Mouse (Mus musculus) MEL (cell line): Measurements from ENCODE around the gene Zfp275.

ENCODE experiments used
- CTCF ChIP-seq, 3 experiments: IDR thresholded peaks in 2 of 3; conservative IDR thresholded peaks in 1 of 3; 2 replicates each; pipeline ENCODE4 v1.5.1; 2011 to 2012; ENCODE audit warnings: low read length in 3 of 3, low read depth in 2 of 3, mild to moderate bottlenecking in 2 of 3, improper control_type of control experiment in 1 of 3, inconsistent platforms in 1 of 3, mixed read lengths in 1 of 3, moderate library complexity in 1 of 3; ENCODE audit not compliant: control insufficient read depth in 1 of 3, insufficient read depth in 1 of 3, poor library complexity in 1 of 3, severe bottlenecking in 1 of 3
- E2F4 ChIP-seq: IDR thresholded peaks from 2 replicates; pipeline ENCODE4 v1.6.1; 2011; ENCODE audit warnings: low read depth, low read length, improper control_type of control experiment, borderline replicate concordance
- POLR2AphosphoS2 ChIP-seq: IDR thresholded peaks from 2 replicates; pipeline ENCODE4 v1.6.1; 2011; ENCODE audit warnings: low read length, improper control_type of control experiment
- USF1 ChIP-seq: IDR thresholded peaks from 2 replicates; pipeline ENCODE4 v1.6.1; 2014; ENCODE audit warnings: low read depth, mild to moderate bottlenecking, inconsistent platforms, low read length, improper control_type of control experiment, moderate library complexity
- ZNF384 ChIP-seq: IDR thresholded peaks from 2 replicates; pipeline ENCODE4 v1.6.1; 2012; ENCODE audit warnings: low read depth, mild to moderate bottlenecking, inconsistent platforms, low read length, improper control_type of control experiment

DNA sequence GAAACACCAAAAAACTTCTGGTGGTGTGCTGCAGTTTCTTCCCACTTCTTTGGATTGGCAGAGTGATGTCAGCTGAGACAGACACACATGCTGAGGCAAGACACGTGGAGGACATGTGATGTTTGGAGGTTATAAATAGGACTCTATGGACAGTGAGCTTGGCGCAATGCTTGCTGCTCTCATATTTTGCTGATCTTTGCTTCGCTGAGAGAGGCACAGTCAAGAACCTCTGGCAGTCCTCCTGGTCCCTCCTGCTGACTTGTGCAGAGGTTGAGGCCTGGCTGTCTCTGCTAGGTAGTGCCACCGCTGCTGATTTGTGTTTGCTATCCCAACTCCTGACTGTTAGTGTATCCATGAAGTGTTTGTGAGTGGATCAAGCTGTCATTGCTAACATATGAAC lies 49.1 kb downstream of the Zfp275 start:
- TF ChIP-seq CTCF (IDR thresholded peaks at IDR 0.05 in 2 of 3, conservative IDR thresholded peaks at IDR 0.05 in 1 of 3; ENCODE audit: control insufficient read depth in 1 of 3, insufficient read depth in 1 of 3, low read depth in 2 of 3, low read length in 3 of 3, poor library complexity in 1 of 3, severe bottlenecking in 1 of 3) (no peak), USF1 (no peak), ZNF384 (no peak), E2F4 (no peak), POLR2AphosphoS2 (no peak)
